Mouse (Mus musculus): ENCODE results near the gene Ppp1r7.

Ppp1r7 gene

DNA sequence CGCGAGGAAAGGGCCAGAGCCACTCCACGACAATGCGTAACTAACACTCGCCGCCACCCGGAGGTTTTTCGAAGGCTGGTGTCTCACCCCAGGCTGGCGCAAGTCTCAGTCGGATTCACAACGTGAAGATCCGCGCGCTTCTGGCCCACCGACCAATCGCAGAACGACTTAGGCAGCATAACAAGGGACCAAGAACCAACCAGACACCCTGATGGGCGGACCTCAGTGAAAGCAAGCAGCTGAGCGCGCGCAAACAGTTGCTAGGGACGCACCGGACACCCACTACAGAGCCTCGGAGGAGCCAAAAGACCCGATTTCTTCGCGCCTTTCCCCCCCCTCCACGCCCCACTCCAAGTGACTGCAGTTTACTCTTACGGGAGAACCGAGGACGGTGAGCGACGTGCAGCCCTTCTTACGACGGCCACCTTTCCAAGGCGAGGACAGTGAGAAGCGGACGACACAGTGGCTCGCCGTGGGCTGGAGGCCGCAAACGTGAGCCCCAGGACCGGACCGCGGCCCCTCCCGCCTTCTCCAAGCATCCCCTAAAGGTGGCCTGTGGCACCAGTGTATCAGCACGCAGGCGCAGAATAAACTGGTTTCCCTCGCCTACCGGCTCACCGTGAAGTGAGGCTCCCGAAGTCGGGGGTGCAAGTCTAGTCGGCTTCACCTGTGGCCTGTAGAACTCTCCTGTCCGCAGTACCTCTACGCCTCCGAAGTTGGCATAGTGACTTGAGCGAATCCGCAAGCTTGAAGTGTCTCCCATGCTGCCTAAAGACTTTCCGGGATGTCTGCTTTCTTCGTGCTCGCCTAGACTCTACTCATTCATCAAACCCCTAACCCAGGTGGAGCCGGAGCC, at the start of gene Ppp1r7, which contains the start of gene Pask:
Gene Ppp1r7 (plus strand): TSS at position 207 of the 856 bp plus-strand sequence.
Gene Pask (minus strand): TSS at position 835 of the 856 bp plus-strand sequence.
- no peak for TF ChIP-seq GATA4 (IDR thresholded peaks at IDR 0.05; ENCODE audit: insufficient replicate concordance, low read length)

DNA sequence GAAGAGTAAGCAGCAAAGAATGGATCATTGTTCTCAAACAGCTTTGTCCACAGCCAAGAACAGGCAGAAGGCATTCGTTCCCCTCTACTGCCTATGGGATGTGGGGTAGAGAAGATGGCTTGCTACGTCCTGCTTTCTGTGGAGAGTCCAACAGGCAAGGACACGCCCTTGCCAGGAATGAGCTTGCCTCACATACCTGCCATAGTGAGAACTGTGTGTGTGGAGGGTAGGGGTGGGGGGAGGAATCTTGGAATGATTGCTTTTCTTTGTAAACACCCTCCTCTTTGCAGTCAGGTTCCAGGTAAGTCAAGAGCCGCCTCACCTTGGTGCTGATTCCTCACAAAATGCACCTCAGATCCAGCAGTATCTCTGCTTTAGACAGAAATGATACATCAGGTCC, 42.9 kb upstream of the Ppp1r7 start:
- TF ChIP-seq GATA4 (IDR thresholded peaks at IDR 0.05; ENCODE audit: insufficient replicate concordance, low read length), result no peak

DNA sequence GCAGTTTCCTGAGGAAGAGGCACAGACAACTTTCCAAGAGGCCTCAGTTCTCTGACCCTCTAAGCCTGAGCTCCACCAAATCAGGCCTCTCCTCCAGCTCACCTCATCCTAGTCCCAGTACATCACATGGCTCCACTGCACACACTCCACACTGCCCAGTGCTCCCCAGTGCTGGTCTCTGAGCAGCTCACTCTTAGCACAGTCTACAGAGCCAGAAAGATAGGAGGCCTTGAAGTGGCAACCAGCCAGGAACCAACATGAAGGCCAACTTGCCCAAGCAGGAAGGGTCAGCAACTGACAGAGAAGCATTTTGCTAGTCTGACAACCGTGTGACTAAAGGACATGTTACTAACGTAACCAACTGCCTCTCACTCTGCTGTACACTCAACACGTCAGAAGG, 42.1 kb upstream of the Ppp1r7 start:
- no peak for TF ChIP-seq GATA4 (IDR thresholded peaks at IDR 0.05; ENCODE audit: insufficient replicate concordance, low read length)

DNA sequence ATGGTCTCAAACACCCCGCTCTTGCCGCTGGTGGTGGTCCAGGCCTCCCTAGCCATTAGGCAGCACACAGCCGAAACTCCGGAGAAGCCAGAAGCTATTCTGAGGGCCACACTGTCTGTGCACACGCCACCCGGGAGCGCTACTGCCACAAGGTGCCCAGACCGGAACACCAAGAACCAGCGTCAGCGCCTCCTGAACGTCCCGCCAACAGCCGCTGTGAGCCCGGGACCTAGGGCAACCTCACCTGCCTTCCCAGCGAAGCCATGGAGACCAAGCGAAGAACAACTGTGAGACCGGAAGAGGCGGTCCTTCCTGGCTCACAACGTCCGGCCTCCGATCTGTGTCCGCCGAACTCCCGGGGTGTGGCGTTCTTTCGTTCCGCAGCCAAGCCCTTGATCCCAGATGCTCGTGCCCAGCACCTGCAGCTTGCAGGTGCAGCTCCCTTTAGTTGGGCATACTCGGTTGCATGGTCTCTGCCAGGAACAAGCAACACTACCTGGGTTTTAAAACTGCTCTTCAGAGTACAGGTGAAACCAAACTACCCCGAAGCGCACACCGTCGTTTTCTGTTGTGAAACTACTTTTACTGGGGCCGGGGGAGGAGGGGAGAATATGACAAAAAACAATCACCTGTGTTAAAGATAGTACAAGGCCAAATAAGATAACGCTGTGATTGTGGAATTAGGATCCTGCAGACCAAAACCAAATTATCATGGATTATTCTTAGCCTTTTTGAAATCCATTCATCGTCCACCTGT, 36.9 kb upstream of the Ppp1r7 start, which contains the start of gene Mterf4:
Gene Mterf4 (minus strand): TSS at position 335 of the 757 bp plus-strand sequence.
- no peak for TF ChIP-seq GATA4 (IDR thresholded peaks at IDR 0.05; ENCODE audit: insufficient replicate concordance, low read length)

DNA sequence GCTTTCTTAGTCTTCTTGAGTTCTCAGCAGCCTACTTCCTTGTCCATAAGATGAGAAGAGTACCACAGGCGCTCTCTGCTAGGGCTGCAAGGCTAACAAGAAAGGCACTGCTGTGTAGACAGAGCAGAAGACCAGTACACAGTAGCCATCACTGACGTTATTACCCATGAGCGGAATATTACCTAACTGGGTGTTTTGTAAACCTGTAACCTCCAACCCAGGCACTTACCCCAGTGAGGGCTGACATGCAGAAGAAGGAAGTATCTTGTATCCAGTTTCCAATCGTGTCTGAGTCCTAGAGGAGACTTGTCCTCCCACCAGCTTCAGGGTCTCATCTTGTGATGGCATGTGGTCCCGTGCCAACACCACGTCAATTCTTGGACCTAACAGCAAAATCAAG, 18.7 kb upstream of the Ppp1r7 start:
- TF ChIP-seq GATA4 (IDR thresholded peaks at IDR 0.05; ENCODE audit: insufficient replicate concordance, low read length), result no peak

DNA sequence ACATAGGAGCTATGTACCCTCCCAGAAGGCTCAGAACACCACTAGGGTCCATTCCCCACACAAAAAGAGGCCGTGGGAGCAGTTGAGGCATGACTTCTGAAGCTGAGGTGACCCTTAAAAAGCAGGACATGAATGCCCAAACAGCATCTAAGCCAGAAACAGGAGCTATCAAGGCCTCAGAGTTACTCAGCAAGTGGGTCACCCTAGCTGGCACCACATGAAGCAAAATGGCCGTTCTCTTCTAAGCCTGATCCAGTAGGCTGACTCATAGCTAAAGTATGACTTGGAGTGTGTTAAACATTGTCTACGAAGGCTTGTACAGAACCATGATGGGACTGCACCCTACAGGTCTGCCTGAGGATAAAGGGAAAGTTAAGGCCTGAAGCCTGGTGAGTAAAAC, 16.2 kb upstream of the Ppp1r7 start:
- TF ChIP-seq GATA4 (IDR thresholded peaks at IDR 0.05; ENCODE audit: insufficient replicate concordance, low read length), result no peak

DNA sequence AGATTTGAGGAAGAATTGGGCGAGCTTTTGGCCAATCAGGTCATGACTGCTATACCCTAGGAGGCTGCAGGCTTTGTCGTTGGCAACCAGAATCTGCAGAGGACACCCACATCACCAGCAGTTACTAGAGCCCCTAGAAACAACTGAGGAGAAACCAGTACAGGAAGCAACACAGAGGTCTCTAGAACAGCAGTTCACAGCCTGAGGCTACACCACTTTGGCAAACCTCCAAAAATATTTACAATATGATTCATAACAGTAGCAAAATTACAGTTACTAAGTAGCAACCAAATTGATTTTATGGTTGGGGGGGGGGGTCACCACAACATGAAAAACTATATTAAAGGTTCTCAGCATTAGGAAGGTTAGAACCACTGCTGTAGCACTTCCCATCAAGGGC, 8.0 kb upstream of the Ppp1r7 start:
- TF ChIP-seq GATA4 (IDR thresholded peaks at IDR 0.05; ENCODE audit: insufficient replicate concordance, low read length), result no peak

DNA sequence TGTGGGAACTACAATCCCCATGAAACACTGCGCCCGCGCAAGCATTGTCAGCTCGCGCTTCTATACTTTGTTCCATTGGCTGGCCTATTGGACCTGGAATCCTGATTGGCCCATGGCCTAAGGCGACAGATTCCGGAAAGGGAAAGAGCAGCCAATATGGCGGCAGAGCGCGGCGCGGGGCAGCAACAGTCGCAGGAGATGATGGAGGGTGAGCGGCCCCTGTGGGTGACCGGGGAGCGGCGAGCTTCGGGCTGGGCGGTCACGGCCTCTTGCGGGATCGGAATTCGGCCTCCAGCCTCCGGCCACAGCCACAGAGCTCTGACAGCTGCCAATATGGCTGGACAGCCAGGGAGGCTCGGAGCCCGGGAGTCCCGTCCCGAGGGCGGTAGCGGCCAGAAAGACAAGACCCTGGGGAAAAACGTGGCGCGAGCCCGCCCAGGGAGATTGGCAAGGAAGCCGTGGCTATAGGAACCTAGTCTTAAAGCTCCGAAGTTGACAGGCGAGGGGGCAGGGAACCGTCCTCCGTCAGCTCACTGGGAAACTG, 922 bp downstream of the Ppp1r7 start:
- TF ChIP-seq GATA4 (IDR thresholded peaks at IDR 0.05; ENCODE audit: insufficient replicate concordance, low read length), result no peak; the same call in 1 of the 2 replicates

DNA sequence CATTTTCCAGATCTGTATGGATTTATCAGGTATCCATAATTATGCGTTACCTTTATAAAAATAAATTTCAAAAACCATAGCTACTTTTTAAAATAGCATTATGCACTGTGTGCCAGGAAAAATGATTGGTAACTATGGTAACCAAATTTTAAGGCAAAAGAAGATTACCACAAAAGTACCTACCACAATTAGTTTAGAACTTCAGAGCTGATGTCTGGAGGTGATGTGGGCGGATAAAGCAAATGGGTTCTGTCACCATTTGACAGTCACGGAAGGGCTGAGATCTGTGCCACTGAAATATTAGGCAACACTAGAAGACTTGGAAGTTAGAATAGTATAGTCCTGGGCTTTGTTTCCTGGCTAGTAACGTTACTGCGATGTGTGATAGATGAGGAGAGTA, 4.5 kb downstream of the Ppp1r7 start:
- TF ChIP-seq GATA4 (IDR thresholded peaks at IDR 0.05; ENCODE audit: insufficient replicate concordance, low read length), result no peak

DNA sequence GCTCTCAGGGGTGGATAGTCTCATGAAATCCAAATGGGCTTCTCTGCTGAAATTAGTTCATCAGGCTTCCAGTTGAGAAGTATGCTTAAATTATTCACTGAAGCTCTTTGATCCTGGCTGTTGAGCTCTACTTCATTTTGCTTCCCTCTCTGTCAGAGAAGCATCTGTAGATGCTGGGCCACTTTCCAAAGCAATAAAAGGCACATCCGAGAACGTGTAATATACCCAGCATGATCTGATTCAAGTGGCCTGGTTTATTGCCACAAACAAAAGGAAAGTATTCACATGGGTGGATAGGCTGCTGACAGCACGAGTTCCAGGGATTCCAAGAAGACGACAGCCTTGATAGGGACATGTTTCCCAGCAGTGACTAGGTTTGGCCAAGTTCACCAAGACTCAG, 7.0 kb downstream of the Ppp1r7 start:
- TF ChIP-seq GATA4 (IDR thresholded peaks at IDR 0.05; ENCODE audit: insufficient replicate concordance, low read length), result no peak

DNA sequence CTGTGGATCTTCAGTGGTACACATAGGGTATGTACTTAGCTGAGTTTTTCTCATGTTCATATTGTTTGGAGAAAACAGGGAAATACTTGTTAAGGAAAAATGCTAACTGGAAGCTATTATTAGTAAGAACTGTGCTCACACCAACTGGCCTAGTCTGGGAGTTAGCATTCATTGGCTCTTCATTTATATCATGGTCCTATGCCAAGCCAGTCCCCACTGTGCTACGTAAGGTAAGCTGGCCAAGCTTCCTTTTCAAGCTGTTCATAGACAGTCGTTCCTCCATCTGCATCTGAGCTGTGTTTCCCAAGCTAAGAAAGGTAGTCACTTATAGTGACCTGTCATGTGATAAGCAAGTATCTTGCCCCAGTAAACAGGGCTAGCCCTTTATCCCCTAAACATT, 10.1 kb downstream of the Ppp1r7 start:
- TF ChIP-seq GATA4 (IDR thresholded peaks at IDR 0.05; ENCODE audit: insufficient replicate concordance, low read length), result no peak

DNA sequence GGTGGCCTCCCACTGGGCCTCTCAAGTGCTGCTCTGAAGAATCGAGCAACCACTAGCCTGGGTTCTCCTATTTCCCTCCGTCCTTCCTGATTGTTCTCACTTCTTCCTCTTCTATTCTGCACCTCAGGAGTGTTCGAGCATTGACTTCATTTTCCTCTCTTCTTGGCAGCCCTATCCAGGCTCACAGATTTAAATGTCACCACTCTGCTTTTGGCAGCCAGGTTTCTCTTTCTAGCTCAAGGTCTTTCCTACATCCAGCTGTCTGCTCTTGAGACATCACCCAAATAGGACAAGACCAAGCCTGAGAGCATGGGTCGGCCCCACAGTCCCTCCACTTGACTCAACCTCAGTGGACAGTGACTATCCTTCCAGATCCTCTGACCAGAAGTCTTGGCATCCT, 20.0 kb downstream of the Ppp1r7 start:
- no peak for TF ChIP-seq GATA4 (IDR thresholded peaks at IDR 0.05; ENCODE audit: insufficient replicate concordance, low read length)

DNA sequence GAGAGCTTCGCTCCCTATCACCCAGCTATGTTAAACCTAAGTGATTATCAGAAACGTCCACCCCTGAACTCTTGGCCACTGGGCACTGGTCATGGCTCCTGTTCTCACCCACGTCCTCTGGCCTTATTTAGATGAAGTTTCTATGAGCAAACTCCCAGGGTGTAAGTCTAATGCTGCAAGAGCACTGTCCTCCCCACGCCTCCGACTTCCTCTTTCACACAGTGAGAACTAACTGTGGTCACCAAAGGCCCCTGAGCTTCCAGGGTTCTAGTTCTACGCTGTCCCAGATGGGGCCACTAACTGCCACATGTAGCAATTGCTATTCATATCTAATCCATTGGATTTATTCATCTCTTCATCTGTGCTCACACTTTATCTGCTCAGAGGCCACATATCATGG, 23.0 kb downstream of the Ppp1r7 start:
- TF ChIP-seq GATA4 (IDR thresholded peaks at IDR 0.05; ENCODE audit: insufficient replicate concordance, low read length), result no peak

DNA sequence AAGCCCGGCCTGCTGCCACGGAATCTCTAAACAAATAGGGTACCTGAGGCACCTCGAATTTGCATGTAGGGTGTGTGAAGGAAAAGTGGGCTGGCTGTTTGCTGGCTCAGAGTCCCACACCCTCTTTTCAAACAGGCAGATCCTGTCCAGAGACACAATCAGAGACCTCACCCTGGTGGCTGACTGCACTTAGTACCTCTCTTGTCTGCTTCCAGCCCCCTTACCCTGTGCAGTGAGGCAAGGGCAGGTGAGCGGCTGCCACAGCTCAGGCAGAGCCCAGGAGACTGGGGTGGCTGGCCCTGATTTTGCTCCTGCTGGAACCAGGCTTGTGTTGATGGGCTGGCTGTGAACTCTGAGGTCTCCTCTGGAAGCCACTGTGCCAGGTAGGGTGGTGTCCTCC, 31.0 kb downstream of the Ppp1r7 start, which contains the start of gene Ano7:
Gene Ano7 (plus strand): TSS at position 266 of the 400 bp plus-strand sequence.
- TF ChIP-seq GATA4 (IDR thresholded peaks at IDR 0.05; ENCODE audit: insufficient replicate concordance, low read length), result no peak

DNA sequence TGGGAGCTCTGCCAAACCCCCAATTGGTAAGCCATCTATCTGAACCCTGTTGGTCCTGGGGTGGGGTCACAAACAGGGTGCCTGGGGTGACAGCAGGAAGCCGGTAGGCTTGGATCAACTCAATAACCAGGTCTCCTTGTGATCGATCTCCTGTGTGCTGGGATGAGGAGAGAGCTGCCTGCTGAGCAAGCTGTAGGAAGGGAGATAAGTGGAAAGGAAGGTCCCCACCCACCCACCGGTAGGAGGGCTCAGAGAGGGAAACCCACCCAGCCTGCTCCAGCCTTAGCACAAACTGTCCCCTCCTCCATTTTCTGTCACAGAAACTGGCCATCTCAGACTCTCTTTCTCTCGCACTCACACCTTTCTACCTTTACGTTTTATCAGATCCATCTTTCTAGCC, 34.7 kb downstream of the Ppp1r7 start:
- no peak for TF ChIP-seq GATA4 (IDR thresholded peaks at IDR 0.05; ENCODE audit: insufficient replicate concordance, low read length)

DNA sequence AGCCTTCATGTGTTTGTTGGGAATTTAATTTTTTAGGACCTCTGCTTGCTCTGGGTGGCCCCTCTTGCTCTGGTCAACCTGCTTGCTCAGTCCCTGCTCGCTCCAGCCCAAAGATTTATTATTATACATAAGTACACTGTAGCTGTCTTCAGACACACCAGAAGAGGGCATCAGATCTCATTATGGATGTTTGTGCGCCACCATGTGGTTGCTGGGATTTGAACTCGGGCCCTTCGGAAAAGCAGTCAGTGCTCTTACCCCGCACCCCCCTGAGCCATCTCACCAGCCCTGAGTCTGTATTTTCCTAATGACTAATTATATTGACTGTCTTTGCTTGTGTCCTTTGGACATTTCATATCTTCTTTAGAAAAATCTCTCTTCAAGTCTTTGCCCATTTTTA, 36.5 kb downstream of the Ppp1r7 start:
- no peak for TF ChIP-seq GATA4 (IDR thresholded peaks at IDR 0.05; ENCODE audit: insufficient replicate concordance, low read length)

Data from liver, adult (tissue).